Mouse (Mus musculus): ENCODE data around the gene BC035044. TPM values are rescaled to one million over a fixed set of nuclear protein-coding genes. Genes with fewer than 3 reads are reported as not detected.
"Not testable (repeated sequence)": the region's sequence is repeated elsewhere in the genome, so short reads cannot be mapped to it uniquely, and the experiment has no call there.

Gene BC035044
- polyA plus RNA-seq (2014; fragmentation: Nextera tagmentation; extraction: Ambion mirVana) = 0.67 and 0.90 TPM in 2 replicates

DNA sequence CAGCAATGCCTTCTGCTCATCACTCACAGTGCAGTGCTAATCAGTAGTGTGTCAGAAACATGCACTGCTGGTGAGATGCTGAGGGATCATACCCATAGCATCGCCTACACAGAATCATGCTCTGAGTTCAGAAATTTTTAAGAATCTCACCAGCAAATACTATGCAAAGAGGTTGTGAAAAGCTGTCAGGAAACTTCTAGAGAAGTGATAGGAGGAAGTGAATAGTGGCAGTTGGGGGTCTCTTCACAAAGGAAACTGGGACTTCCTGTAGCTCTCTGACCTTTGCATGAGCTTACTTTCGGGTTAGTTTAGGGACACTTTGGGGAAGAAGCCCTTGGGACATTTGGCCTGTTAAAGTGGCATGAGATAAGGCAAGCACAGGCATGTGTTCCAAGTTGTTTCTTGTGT lies at the start of gene BC035044:
TSS of gene BC035044 (minus strand) at position 179 of the 408 bp plus-strand sequence.
- Histone ChIP-seq H3K36me3 (ENCODE audit: control insufficient read depth, insufficient read depth, low read length) (no peaks in the 10 kb centered on the region), H3K9ac (ENCODE audit: low read length) (no peak within 1 kb of the TSS), H3K4me1 (ENCODE audit: control insufficient read depth, insufficient read depth, low read length) (no peaks in the 10 kb centered on the region), H3K9me3 (ENCODE audit: control insufficient read depth, low read length) (no peaks in the 10 kb centered on the region), H3K4me3 (ENCODE audit: low read depth, low read length) (no peak within 1 kb of the TSS), H3K4me2 (no peak within 1 kb of the TSS), H3K27me3 (ENCODE audit: control insufficient read depth, insufficient read depth, low read length) (no peaks in the 10 kb centered on the region), H3K27ac (ENCODE audit: low read depth, low read length) (no peak within 1 kb of the TSS)
- ATAC-seq (ENCODE audit: low FRiP score) (no peak), DNase-seq (ENCODE audit: low spot score, missing footprints) (no peak)
- WGBS = 70% methylated on average over 2 of the region's 2 CpGs

DNA sequence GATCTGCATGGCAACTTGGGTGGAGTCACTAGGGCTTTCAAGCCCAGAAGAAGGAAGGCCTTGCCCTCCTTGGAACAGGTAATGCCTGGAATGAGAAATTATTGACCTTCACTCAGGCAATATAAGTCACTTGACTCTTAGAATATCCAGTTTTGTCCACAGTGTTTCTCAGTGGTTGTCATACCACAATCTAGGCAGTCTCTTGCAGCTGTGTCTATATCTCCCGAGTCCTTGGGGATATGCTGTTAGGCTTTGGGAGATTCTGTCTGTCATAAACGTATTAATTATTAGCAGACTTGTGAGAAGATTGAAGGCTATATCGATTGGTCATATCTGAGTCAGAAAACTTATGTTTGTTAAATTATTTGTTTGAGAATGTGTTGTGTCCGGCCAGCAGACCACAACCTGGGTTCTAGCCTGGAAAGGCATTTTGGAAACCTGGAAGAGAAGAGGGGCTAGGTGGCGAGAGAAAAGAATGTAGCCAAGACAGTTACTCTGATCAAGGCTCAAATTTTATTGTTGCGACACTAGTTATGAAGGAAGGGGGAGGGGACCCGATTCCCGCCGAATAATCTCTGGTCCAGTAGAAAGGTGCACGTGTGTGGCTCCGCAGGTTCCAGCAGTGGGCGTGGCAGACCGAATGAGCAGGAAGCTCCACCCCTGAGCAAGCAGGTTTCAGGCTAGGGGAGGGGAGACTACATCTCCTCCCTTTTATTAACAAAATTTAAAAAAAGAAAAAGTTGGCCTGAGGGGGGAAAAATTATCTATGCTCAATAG lies 45.2 kb upstream of the BC035044 start:
- ATAC-seq (ENCODE audit: low FRiP score); H3K4me2 ChIP-seq; H3K27me3 ChIP-seq (ENCODE audit: control insufficient read depth, insufficient read depth, low read length); H3K9ac ChIP-seq (ENCODE audit: low read length); H3K9me3 ChIP-seq (ENCODE audit: control insufficient read depth, low read length); H3K36me3 ChIP-seq (ENCODE audit: control insufficient read depth, insufficient read depth, low read length); H3K4me3 ChIP-seq (ENCODE audit: low read depth, low read length); DNase-seq (ENCODE audit: low spot score, missing footprints); H3K27ac ChIP-seq (ENCODE audit: low read depth, low read length); H3K4me1 ChIP-seq (ENCODE audit: control insufficient read depth, insufficient read depth, low read length): not testable (repeated sequence)
- WGBS = 92% methylated on average over 4 of the region's 13 CpGs

DNA sequence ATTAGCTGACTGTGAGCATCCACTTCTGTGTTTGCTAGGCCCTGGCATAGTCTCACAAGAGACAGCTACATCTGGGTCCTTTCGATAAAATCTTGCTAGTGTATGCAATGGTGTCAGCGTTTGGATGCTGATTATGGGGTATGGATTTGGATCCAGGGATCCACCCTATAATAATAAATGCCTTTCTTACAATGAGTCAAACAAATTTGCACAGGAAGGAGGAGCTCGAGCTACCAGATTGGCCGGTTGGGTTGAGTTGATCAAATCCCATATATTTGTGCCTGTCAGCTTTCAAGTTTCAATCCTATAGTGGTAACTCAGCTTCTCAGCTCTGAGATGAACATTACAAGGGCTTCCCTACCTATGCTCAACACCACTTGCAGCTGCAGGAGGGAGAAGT lies 43.2 kb upstream of the BC035044 start, which contains the start of gene Clec2g:
TSS of gene Clec2g (plus strand) at position 301 of the 400 bp plus-strand sequence.
- H3K9ac ChIP-seq (ENCODE audit: low read length); ATAC-seq (ENCODE audit: low FRiP score); H3K4me1 ChIP-seq (ENCODE audit: control insufficient read depth, insufficient read depth, low read length); H3K27me3 ChIP-seq (ENCODE audit: control insufficient read depth, insufficient read depth, low read length); H3K4me3 ChIP-seq (ENCODE audit: low read depth, low read length); H3K36me3 ChIP-seq (ENCODE audit: control insufficient read depth, insufficient read depth, low read length); H3K9me3 ChIP-seq (ENCODE audit: control insufficient read depth, low read length); DNase-seq (ENCODE audit: low spot score, missing footprints); H3K4me2 ChIP-seq; H3K27ac ChIP-seq (ENCODE audit: low read depth, low read length): not testable (repeated sequence)
- 93% methylated on average over 4 of the region's 4 CpGs for WGBS

- Histone ChIP-seq H3K4me3 (ENCODE audit: low read depth, low read length) (no peak overlapping the region), H3K27me3 (ENCODE audit: control insufficient read depth, insufficient read depth, low read length) (no peaks in the 10 kb centered on the region), H3K4me2 (no peak overlapping the region), H3K9ac (ENCODE audit: low read length) (no peak overlapping the region), H3K9me3 (ENCODE audit: control insufficient read depth, low read length) (no peaks in the 10 kb centered on the region), H3K4me1 (ENCODE audit: control insufficient read depth, insufficient read depth, low read length) (no peaks in the 10 kb centered on the region), H3K36me3 (ENCODE audit: control insufficient read depth, insufficient read depth, low read length) (no peaks in the 10 kb centered on the region), H3K27ac (ENCODE audit: low read depth, low read length) (no peak overlapping the region)
- ATAC-seq (ENCODE audit: low FRiP score) (no peak), DNase-seq (ENCODE audit: low spot score, missing footprints) (no peak)
- WGBS = 87% methylated on average over 2 of the region's 2 CpGs
These were observed 42.1 kb upstream of the BC035044 start for GRCm38 (mm10) chr6:128933050-128933449.

GRCm38 (mm10) chr6:128917322-128917721 lies 26.4 kb upstream of the BC035044 start:
- no peak overlapping the region for H3K4me3 ChIP-seq (ENCODE audit: low read depth, low read length)
- H3K9me3 ChIP-seq (ENCODE audit: control insufficient read depth, low read length) = no peaks in the 10 kb centered on the region
- ATAC-seq (ENCODE audit: low FRiP score) (no peak), DNase-seq (ENCODE audit: low spot score, missing footprints) (no peak)
- H3K27ac ChIP-seq (ENCODE audit: low read depth, low read length) = no peak overlapping the region
- no peaks in the 10 kb centered on the region for H3K4me1 ChIP-seq (ENCODE audit: control insufficient read depth, insufficient read depth, low read length)
- no peak overlapping the region for H3K4me2 ChIP-seq
- H3K27me3 ChIP-seq (ENCODE audit: control insufficient read depth, insufficient read depth, low read length) = no peaks in the 10 kb centered on the region
- no peak overlapping the region for H3K9ac ChIP-seq (ENCODE audit: low read length)
- no peaks in the 10 kb centered on the region for H3K36me3 ChIP-seq (ENCODE audit: control insufficient read depth, insufficient read depth, low read length)
- WGBS = 80% methylated on average over 2 of the region's 2 CpGs

DNA sequence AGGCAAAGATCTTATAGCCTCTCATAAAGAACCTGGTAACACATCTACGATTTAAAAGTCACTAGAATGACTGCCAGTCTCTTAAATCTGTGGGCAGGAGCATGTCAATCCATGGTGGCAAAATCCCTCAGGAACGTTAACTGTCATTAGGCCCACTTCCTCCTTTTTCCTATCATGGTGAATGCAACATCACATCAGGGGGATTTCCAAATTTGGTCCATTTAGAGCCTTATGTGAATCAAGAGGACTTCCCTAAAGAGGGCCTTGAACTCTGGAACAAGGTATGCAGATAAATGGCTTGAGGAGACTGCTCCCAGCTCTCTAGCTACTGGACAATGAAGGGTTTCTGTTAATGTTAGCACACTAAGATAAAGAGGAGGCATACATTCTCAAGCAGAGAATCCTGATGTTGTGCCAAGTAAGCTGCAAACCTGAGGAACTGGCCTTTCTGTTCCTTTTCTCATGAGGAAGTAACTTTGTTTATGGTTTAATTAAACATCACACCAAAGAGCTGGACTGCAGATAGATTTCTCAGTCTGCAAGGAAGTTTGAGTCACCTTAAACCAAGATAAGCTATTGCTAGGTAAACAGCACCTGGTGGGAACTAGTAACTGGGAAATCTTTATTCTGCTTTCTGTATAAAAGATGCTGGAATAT lies 22.8 kb upstream of the BC035044 start:
- 84% methylated on average over 2 of the region's 2 CpGs for WGBS
- H3K36me3 ChIP-seq (ENCODE audit: control insufficient read depth, insufficient read depth, low read length) = no peaks in the 10 kb centered on the region
- H3K27ac ChIP-seq (ENCODE audit: low read depth, low read length) = no peak overlapping the region

GRCm38 (mm10) chr6:128900796-128901552 lies 10.0 kb upstream of the BC035044 start:
- not testable (repeated sequence) for H3K9me3 ChIP-seq (ENCODE audit: control insufficient read depth, low read length); H3K27me3 ChIP-seq (ENCODE audit: control insufficient read depth, insufficient read depth, low read length); H3K27ac ChIP-seq (ENCODE audit: low read depth, low read length); H3K4me2 ChIP-seq; H3K36me3 ChIP-seq (ENCODE audit: control insufficient read depth, insufficient read depth, low read length); H3K4me3 ChIP-seq (ENCODE audit: low read depth, low read length); H3K9ac ChIP-seq (ENCODE audit: low read length); DNase-seq (ENCODE audit: low spot score, missing footprints); ATAC-seq (ENCODE audit: low FRiP score); H3K4me1 ChIP-seq (ENCODE audit: control insufficient read depth, insufficient read depth, low read length)
- WGBS = 92% methylated on average over 6 of the region's 6 CpGs

More for the DNA sequence above, 22.8 kb upstream of the BC035044 start:
- no peaks in the 10 kb centered on the region for H3K9me3 ChIP-seq (ENCODE audit: control insufficient read depth, low read length)
- no peaks in the 10 kb centered on the region for H3K4me1 ChIP-seq (ENCODE audit: control insufficient read depth, insufficient read depth, low read length)
- H3K4me2 ChIP-seq = no peak overlapping the region
- no peak overlapping the region for H3K4me3 ChIP-seq (ENCODE audit: low read depth, low read length)
- no peak for ATAC-seq (ENCODE audit: low FRiP score)
- H3K27me3 ChIP-seq (ENCODE audit: control insufficient read depth, insufficient read depth, low read length) = no peaks in the 10 kb centered on the region
- H3K9ac ChIP-seq (ENCODE audit: low read length) = no peak overlapping the region
- no peak for DNase-seq (ENCODE audit: low spot score, missing footprints)

GRCm38 (mm10) chr6:128900044-128900443 lies 9.1 kb upstream of the BC035044 start:
- no peak overlapping the region for H3K4me3 ChIP-seq (ENCODE audit: low read depth, low read length)
- ATAC-seq (ENCODE audit: low FRiP score) (no peak), DNase-seq (ENCODE audit: low spot score, missing footprints) (no peak)
- no peak overlapping the region for H3K9ac ChIP-seq (ENCODE audit: low read length)
- H3K36me3 ChIP-seq (ENCODE audit: control insufficient read depth, insufficient read depth, low read length) = no peaks in the 10 kb centered on the region
- H3K4me1 ChIP-seq (ENCODE audit: control insufficient read depth, insufficient read depth, low read length) = no peaks in the 10 kb centered on the region
- no peaks in the 10 kb centered on the region for H3K27me3 ChIP-seq (ENCODE audit: control insufficient read depth, insufficient read depth, low read length)
- no peak overlapping the region for H3K4me2 ChIP-seq
- H3K9me3 ChIP-seq (ENCODE audit: control insufficient read depth, low read length) = no peaks in the 10 kb centered on the region
- no peak overlapping the region for H3K27ac ChIP-seq (ENCODE audit: low read depth, low read length)
- 86% methylated on average over 2 of the region's 2 CpGs for WGBS
